Mouse (Mus musculus) right cerebral cortex, adult 18-20 months (tissue): Measurements from ENCODE around the gene Ppard.
"Not testable (repeated sequence)": the region's sequence is repeated elsewhere in the genome, so short reads cannot be mapped to it uniquely, and the experiment has no call there.

Experiments
- DNase-seq: peaks from one replicate; pipeline ENCODE4 v3.0.0; 2022; ENCODE audit warnings: mixed read lengths

Gene Ppard

DNA sequence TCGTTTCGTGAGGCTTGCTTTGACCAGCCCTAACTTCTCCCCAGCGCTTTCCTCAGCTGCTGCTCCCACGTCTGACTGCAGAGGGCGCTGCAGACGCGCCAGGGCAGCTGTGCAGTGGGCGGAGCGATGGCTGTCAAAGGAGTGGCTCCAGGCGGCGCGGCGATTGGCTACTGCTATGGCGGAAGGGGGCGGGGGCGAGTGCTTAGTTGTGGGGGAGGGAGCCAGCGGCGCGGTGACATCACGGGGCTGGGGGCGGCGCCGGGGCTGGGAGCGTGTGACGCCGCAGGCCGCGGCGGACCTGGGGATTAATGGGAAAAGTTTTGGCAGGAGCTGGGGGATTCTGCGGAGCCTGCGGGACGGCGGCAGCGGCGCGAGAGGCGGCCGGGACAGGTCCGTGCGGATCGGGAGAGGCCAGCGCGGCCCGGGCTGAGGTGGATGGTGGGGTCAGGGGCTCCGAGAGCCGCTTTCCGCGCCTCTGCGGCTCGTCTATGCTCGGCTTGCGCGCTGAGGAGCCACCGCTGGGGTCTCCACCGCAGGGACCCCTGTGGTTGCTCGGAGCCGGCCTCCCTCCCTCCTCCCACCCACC lies at the start of gene Ppard:
TSS of gene Ppard (plus strand) at position 226 of the 586 bp plus-strand sequence.
- peak; percentile 97 for DNase-seq

DNA sequence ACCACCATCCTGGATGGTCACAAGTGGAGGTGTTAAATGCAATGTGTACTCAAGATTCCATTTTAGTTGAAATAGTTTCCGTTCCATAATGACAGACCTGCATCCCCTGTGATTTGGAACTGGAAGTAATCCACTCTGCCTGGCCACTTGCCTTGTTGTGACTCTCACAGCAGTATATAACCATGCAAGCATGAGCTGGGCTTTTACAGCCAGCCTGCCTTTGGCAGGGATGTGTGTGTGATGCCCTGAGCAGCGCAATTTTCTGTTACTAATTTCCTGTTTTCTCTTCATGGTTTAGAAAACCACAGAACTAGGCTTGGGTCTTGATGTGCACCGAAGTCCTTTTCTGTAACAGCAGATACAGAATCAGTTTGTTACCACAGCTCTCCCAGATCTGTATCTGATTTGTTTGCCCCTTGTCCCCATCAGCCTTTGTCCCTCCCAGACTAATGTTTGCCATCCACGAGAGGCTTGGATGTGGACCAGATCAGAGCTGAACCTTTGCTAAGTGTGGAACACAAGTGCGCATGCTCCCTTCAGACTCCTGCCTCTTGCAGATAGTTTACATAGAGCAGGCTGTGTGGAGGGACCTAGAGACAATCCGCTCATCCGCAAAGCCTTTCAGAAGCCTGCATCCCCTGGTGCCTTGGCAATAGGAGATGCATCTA lies 47.4 kb upstream of the Ppard start:
- no peak for DNase-seq

DNA sequence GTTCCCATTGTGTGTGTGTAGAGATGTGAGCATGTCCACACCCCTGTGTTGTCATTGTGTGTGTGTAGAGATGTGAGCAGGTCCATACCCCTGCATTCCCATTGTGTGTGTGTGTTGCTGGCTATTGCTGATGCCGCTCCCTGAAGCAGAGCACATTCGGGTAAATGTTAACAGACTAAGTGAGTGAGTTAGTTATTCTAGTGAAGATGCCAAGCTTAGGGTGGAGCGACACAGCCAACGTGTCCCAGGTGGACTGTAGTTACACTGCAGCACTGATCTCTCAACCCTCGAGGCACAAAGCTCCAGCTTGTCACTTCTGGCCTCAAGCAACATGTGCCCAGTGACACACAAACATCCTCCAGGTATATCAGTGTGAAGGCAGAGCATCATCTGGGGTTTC lies 44.2 kb upstream of the Ppard start:
- DNase-seq = no peak

DNA sequence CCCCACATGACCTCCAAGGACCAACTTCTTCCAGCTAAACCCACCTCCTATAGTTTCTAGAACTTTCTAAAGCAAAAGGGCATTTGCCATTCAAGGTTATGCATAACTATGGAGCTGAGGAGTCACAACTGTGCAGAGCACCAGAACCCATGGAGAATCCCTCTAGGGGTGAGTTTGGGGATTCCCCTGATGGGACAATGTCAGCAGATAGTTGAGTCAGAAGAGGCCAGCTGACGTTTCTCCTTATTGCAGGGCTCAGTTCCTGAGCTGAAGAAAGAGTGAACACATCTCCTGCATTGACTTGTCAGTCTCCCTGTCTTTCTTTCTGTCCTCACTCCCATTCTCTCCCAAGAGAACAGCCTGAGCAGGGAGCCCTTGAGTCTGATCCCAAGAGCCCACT lies 39.7 kb upstream of the Ppard start:
- DNase-seq = no peak

DNA sequence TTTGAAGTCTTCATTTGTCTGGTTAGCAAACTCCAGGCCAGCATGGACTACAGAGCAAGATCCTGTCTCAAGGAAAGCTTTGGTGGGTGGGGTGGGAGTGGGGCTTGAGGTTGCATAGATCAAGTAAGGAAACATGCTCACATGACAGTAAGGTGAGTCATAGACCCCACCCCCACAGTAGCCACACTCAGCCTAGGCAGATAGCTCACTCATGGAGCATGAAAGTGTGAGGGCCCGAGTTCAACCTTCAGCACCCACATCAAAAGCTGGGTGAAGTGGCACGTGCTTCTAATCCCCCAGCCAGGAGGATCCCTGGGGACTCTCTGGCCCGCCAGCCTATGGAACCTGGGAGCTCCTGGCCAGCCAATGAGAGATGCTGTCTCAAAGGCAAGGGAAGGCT lies 38.9 kb upstream of the Ppard start:
- DNase-seq = peak; percentile 44

DNA sequence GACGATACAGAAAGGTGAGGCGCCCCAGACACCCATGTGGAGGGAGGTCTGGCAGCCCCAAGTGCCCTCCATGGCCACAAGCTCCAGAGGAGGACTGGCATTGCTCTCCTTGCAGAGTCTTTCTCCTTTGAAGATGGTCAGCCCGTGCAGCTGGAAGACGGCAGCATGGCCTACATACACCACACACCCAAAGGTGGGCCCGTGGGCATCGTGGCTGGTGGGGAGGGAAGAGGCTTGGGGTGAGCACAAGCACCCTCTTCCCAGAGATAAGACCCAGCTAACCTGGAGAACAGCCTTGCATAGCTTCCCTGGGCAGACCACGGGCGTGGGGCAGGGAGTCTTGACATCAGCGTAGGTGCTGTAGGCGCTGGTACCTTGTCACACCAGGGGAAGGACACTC lies 37.5 kb upstream of the Ppard start:
- DNase-seq = no peak

DNA sequence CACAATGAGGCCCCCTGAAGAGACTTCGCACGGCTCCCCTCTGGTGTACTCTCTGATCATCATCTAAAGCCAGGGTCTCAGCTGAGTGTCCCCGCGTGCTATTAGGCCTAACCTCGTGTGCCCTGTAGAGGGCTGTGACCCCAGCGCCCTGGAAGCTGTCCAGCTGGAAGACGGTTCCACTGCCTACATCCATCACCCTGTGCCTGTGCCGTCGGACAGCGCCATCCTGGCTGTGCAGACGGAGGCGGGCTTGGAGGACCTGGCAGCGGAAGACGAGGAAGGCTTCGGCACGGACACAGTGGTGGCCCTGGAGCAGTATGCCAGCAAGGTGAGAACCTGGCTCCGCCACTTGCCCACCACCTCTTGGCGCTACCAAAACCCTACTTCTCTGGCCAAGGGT lies 34.9 kb upstream of the Ppard start:
- DNase-seq = no peak

DNA sequence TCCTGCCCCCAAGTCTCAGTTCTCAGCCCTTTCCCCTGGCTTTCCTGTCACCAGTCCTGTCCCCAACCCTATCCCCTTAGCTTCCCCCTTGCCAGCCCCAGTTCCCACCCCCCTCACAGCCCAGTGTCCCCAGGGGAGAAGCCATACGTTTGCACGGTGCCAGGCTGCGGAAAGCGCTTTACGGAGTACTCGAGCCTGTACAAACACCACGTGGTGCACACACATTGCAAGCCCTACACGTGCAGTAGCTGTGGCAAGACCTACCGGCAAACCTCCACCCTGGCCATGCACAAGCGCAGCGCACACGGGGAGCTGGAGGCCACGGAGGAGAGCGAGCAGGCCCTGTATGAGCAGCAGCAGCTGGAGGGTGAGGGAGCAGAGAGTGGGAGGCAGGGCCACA lies 30.5 kb upstream of the Ppard start:
- no peak for DNase-seq

DNA sequence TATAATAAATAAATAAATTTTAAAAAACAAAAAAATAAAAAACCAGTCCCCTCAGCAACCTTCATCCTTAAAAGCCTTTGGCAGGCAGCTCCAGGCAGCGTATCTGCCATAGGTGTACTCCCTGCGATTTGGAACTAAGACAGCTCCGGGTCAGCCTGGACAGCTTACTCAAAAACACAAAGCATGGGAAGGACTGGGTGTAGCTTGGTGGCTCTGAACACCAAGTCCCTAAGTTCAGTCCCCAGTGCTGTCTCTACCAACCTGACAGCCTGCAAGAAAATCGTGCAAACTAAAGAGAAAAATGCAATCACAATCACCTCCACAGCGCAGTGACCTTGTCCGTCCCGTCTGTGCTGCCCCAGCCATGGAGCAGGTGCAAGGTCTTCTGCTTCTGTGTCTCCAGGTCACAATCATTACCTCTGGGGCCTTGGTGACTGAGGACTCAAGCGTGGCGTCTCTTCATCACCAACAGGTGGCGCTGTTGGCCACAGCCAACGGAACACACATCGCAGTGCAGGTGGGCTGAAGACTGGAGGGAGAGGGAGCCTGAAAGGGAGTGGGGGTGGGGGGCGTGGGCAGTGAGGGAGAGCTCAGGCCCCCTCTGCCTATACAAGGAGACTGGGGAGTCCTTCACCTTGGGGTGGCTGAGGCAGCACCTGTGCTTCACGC lies 28.3 kb upstream of the Ppard start:
- DNase-seq = peak; percentile 43

DNA sequence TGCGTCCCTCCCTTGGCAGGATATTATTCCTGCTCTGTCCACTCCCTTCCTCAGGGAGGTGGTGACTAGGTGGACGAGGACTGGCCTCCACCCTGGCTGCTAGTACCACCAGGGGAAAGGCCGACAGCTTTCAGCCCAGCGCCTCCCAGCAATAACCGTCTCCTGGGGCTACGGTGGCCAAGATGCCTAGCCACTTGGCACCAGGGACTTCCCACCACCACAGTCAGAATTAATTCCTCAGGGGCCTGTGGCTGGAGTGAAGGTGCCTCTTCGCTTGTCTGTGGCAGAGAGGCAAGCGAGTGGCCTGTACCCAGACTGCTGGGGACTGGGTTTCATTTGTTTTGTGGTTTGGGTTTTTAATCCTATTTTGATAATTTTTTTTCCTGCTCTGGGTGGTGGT lies 27.1 kb upstream of the Ppard start:
- no peak for DNase-seq

DNA sequence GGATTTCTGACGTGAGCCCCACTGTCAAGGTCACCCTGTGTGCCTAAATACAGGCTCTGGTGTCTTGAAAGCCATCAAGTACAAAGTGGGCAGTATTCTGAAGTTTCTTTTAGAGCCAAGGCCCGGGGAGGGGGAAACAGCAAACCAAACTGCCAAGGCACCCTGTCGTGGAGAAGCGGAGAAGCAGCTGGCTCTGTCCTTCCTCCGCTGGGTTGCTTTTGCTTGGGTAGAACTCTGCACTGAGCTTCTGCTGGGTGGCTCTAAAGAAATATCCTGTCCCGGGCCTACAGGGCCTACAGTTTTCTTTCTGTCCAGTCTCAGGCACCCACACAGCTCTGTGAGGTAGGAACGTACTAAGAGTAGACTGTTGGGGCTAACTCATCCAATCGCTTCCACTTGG lies 25.4 kb upstream of the Ppard start:
- no peak for DNase-seq

DNA sequence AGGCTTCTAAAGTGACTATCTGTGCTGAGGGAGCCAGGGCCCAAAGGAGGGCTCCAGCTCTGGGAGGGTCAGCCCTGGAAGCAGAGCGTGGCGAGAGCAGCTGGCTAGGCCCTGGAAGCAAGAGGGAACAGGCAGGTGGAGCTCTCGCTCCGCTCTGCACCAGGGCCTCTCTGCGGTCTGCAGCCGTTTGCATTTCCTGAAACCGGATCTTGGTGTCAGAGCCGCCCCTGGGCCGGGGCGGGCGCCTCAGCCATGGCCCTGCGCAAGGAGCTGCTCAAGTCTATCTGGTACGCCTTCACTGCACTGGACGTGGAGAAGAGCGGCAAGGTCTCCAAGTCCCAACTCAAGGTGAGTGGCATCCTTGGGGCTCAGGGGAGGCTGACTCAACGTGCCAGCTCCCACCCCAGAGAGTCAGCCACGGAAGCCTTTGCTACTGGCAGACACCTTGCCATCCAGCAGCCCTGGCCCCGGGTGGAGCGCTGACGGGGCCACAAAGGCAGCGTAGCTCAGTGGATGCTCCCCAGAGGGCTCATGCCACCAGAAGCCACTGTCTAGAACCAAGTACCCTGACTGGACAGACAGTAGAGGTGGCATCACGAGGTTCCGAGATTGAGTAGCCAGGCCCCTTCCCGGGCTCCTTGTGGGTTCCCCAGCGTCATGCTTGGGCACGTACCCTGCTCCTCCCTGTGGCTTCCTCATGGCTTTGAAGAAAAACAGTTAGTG lies 24.7 kb upstream of the Ppard start, which contains the start of gene Def6:
TSS of gene Def6 (plus strand) at position 188 of the 723 bp plus-strand sequence.
- peak; percentile 42 for DNase-seq

DNA sequence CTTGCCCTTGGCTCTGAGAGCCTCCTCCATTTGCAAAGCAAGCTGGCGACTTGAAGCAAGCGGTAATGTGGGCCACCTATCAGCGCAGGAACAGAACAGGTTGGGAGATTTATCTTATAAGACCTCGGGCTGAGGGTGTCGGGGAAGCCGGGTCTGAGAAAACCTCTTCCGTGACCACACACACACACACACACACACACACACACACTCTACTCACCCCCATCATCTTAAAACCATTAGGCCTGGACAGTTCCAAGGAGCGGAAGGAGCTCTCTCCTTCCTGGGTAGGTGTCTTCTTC lies 24.2 kb upstream of the Ppard start:
- DNase-seq = no peak

DNA sequence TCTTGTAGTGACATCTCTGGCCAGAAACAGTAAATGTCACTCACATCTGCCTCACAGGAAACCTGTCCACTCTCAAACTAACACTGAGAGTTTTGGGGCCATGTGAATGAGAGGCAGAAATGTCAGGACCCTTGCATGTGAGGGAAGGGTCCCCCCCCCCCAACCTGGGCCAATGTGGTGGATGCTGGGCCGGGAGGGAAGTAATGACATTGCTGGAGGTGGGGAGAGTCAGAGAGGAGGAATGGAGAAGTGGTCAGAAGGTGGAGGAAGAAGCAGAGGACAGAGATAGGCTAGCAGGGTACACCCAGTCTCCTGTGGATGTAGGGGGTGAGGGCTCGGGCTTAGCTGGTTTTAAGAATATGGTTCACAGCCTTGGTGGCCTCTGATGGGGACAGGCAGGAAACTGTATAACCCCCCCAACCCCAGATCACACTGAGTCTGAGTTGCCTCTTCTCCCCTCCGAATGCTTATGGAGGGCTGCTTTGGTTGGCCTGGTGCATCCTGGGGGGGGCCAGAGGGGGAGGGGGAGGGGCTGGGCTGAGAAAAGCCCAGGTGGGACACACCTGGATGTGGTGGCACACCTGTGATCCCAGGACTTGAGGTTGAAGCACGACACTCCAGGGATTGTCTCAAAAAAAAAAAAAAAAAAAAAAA lies 22.9 kb upstream of the Ppard start:
- no peak for DNase-seq

DNA sequence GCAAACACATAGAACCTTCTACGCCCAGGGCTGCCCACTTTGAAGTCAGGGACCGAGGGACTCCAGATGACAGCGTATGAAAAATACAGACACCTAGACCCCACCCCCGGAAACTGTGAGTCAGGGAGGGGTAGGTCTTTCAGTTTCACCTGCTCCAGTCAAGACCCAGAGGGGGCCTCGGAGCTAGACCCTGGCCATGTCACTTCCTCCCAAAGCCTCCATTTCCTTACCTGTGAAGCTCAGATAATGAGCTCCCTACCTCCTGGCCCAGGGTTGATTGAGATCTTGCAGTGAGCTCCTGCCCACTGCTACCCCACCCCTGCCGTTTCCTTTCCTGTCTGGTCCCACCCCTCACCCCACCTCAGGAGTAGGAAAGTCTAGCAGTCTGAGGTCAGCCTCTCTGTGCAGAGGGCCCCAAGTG lies 20.6 kb upstream of the Ppard start:
- DNase-seq = no peak

DNA sequence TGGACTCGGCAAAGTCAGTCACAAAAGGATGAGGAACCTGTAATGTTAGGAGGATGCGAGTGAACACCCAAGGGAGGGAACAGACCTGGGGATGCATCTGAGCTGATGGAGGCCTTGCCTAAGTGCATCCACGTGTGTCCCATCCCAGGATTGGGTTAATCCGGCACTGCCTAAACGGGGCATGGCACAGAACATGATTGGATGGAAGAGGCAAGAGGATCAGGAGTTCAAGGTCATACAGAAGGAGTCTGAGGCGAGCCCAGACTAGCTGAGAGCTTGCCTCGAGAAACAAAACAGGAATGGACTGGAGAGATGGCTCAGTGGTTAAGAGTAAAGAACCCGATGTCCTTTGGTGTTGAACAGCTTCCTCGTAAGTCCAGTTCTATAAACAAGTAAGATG lies 20.1 kb upstream of the Ppard start:
- DNase-seq = no peak

DNA sequence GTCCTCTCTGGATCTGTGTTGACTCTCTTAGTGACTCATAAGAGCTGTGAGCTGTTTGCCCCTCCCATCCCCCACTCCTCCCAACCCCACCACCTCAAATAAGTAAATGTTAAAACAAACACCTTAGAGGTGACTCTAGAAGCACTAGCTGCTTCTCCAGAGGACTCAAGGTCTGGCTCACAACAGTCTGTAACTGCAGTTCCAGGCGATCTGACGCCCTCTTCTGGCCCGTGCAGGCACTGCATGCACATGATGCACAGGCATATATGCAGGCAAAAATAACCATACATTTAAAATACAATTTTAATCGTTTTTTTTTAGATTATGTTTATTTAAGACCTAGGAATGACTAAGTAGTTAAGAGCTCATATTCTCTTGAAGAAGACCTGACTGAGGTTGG lies 19.3 kb upstream of the Ppard start:
- DNase-seq = no peak

DNA sequence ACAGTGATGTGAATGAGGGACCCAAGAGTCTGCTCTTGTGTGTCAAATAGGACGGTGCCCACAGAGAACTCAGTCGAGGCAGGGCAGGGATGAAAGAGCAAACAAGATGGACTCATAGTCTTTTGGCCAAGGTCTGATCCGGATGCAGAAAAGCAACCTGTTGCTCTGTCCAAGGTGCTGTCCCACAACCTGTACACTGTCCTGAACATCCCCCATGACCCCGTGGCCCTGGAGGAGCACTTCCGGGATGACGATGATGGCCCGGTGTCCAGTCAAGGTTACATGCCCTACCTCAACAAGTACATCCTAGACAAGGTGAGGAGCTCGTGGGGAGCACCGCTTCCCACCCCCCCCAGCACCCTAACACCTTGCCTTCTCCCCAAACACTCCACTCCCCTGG lies 15.7 kb upstream of the Ppard start:
- no peak for DNase-seq

DNA sequence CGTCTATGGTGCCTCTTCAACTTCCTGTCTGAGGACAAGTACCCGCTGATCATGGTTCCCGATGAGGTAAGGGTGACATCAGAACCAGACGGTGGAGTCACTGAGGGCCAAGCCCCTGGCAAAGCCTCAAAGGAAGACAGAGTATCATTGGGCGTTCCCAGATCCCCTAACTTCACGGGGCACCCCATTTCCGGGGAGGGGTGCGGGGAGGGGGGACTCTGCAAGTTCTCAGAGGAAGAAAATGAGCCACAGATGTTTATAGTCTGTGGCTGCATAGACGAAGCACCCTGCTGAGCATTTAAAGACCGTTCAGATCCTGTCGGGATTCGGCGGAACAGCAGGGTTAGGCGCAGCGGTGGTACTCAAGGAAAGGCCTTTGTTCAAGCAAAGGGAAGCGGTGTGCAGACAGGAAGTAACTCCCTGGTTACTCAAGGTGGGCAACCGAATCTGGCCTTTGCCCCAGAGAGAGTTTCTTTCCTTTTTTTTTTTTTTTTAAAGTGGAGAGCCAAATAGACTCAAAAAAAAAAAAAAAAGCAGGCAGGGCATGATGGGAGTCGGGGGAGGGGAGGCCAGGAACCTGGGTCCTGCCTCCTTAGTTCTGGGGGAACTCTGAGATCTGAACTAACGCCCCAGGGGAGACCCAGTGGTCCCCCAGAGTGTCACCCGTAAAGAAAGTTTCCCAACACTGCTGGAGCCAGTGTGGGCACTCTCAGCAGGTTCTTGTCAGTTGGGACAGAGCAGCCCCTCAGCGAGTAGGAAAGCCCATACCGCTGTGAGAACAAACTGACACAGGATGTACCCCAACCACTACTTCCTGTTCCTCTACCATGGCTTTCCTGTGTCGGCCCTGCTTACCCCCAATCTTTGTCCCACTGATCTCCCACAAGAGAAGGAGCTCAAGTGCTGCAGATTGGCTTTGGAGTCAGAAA lies 14.5 kb upstream of the Ppard start:
- no peak for DNase-seq

DNA sequence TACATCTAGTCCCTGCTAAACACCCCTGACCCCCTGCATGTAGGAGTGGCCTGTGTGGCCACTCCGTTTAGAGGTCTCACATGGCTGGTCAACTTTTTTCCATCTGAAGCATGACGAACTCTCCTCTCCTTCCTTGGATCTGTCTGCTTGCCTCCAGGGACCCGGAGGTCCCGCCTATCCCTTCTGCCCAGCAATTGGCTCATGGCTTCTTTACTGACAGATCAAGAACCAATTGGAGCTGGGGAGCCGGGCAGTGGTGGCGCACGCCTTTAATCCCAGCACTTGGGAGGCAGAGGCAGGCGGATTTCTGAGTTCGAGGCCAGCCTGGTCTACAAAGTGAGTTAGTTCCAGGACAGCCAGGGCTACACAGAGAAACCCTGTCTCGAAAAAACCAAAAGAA lies 10.0 kb upstream of the Ppard start:
- DNase-seq = not testable (repeated sequence)

DNA sequence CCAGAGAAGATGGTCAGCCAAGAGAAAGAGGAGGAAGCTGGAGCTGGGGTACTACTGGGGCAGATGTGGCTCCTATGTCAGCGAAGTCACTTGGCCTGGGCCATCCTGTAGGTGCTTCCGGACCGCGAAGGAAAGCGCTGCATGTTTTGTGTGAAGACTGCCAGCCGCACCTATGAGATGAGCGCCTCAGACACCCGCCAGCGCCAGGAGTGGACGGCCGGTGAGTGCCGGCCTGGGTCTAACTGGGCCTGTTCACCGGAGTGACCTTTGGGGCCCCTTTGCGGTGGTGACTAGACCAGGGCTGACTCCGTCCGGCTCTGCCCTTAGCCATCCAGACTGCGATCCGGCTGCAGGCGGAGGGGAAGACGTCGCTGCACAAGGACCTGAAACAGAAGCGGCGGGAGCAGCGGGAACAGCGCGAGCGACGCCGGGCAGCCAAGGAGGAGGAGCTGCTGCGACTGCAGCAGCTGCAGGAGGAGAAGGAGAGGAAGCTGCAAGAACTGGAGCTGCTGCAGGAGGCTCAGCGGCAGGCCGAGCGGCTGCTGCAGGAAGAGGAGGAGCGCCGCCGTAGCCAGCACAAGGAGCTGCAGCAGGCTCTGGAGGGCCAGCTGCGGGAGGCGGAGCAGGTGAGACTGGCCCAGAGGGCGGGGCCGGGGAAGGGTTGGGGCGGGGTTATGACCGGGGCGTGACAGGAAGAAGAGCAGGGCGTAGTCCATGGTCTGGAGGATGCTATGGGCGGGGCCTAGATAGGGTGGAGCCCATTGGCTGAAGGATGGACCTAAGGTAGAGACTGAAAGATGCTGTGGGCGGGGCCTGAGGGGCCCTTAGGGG lies 8.7 kb upstream of the Ppard start:
- peak; percentile 92 for DNase-seq
